Mouse (Mus musculus) macrophage (primary cell): ENCODE data around the gene Fcgrt. TPM values are rescaled to one million over a fixed set of nuclear protein-coding genes. Genes with fewer than 3 reads are reported as not detected.
"Not testable (repeated sequence)": the region's sequence is repeated elsewhere in the genome, so short reads cannot be mapped to it uniquely, and the experiment has no call there.

Source experiments
- H3K27ac ChIP-seq: fragments of 350-480 bp; formaldehyde crosslinking; 2 replicates; pipeline ENCODE4 v1.9.0; 2021
- H3K36me3 ChIP-seq: fragments of 350-480 bp; formaldehyde crosslinking; 2 replicates; pipeline ENCODE4 v1.9.0; 2021; ENCODE audit errors: inconsistent target
- H3K4me3 ChIP-seq: fragments of 350-480 bp; formaldehyde crosslinking; 2 replicates; pipeline ENCODE4 v1.9.0; 2021; ENCODE audit errors: inconsistent target
- H3K79me2 ChIP-seq: fragments of 350-480 bp; formaldehyde crosslinking; 2 replicates; pipeline ENCODE4 v1.9.0; 2021; ENCODE audit errors: inconsistent target
- WGBS: methylation state at CpG from one replicate; pipeline ENCODE4 v1.1.7; 2026; ENCODE audit warnings: inconsistent platforms; ENCODE audit not compliant: missing documents; 5-methylcytosine and 5-hydroxymethylcytosine counted together
- polyA plus RNA-seq: library from polyadenylated mRNA; stranded (reverse); fragments of 250-400 nt; gene quantifications from 3 replicates; pipeline ENCODE4 v1.2.4, GENCODE M21; 2018; ENCODE audit warnings: inconsistent platforms

The Fcgrt gene
- polyA plus RNA-seq, 1 experiment from 2014 or later: 160 TPM

DNA sequence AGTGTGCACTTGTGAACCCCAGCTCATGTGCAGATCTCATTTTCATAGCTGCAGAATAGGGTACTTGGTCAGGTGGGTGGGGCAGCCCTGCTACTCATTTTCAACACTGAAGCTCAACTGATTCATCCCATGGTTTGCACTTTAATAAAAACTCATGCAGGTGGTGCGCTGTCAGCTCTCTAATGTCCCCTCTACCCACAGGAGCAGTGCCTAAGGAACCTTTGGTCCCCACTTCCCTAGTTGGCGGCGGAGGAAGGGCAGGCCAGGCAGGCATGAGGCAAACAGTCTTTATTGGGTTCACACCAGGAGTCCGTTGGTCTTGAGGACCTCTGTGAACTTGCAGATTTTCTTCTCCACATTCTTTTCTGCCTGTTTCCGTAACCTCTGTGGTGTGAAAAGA, 22.0 kb upstream of the Fcgrt start:
- Histone ChIP-seq H3K79me2 (peaks cover 43% of the 10 kb centered on the region), H3K36me3 (peaks cover 44% of the 10 kb centered on the region)
- H3K27ac ChIP-seq, H3K4me3 ChIP-seq: not testable (repeated sequence)
- WGBS: 74% methylated on average over 5 of the region's 5 CpGs

DNA sequence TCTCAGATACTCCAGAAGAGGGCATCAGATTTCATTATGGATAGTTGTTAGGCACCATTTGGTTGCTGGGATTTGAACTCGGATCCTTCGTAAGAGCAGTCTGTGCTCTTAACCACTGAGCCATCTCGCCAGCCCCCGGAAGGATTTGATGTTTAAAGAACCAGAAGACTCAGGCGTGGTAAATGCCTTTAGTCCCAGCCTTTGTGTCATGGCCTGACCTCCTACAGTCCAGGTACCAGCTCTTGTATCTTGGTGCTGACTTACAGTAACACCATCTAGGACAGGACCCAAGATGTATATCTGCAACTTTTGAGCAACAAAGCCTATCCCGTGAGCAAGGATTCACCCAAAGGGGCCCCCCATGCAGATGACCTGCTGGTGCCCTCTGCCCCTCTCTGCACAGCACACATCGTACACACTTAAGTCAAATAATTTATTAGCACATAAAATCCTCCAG, 21.5 kb upstream of the Fcgrt start:
- Histone ChIP-seq H3K36me3 (peaks cover 49% of the 10 kb centered on the region), H3K4me3 (no peak overlapping the region)

GRCm38 (mm10) chr7:45124224-45125143, 20.8 kb upstream of the Fcgrt start, which contains the start of gene Rps11:
TSS of gene Rps11 (minus strand) at chr7:45124439.
- peaks cover 43% of the 10 kb centered on the region for H3K79me2 ChIP-seq
- H3K4me3 ChIP-seq: peak within 1 kb of the TSS; percentile 99
- H3K36me3 ChIP-seq: peaks cover 53% of the 10 kb centered on the region
- H3K27ac ChIP-seq: peak within 1 kb of the TSS; percentile 95
- 4% methylated on average over 56 of the region's 59 CpGs for WGBS

More for the DNA sequence above, 21.5 kb upstream of the Fcgrt start:
- WGBS: 85% methylated on average over 7 of the region's 7 CpGs
- Histone ChIP-seq H3K27ac (peak overlapping the region; percentile 36; the same call in 1 of the 2 replicates), H3K79me2 (peaks cover 43% of the 10 kb centered on the region)

GRCm38 (mm10) chr7:45123186-45123570, 19.5 kb upstream of the Fcgrt start:
- H3K79me2 ChIP-seq: peaks cover 39% of the 10 kb centered on the region
- 7% methylated on average over 12 of the region's 12 CpGs for WGBS
- peaks cover 53% of the 10 kb centered on the region for H3K36me3 ChIP-seq
- H3K4me3 ChIP-seq: peak overlapping the region; percentile 99
- H3K27ac ChIP-seq: peak overlapping the region; percentile 95

DNA sequence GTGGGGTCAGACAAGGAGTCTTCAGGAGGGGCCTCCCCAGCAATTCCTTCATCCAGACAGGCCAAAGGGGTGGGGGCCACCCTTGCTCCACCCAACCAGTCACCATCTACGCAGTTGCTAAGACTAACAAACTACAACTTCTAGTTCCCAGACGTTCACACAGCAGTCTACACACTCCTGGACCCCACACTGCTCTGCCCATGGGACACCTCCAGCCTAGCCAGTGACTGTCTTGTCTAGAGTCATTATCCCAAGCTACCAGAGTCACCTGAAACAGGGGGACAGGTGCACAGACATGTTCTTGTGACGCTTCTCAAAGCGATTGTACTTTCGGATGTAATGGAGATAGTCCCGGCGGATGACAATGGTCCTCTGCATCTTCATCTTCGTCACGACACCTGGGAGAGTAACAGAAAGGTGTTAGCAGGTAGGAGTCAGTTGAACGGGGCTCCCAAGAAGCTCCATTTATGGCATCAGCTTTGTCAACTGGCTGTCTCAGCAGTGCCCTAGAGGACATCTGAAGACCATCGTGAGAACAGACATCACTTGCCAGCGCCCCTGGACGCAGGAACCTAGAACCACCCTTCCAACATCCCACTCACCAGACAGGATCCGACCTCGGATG, 19.0 kb upstream of the Fcgrt start:
- H3K36me3 ChIP-seq: peaks cover 53% of the 10 kb centered on the region
- peak overlapping the region; percentile 95 for H3K27ac ChIP-seq
- H3K4me3 ChIP-seq: peak overlapping the region; percentile 99
- WGBS: 67% methylated on average over 13 of the region's 15 CpGs
- H3K79me2 ChIP-seq: peaks cover 34% of the 10 kb centered on the region

DNA sequence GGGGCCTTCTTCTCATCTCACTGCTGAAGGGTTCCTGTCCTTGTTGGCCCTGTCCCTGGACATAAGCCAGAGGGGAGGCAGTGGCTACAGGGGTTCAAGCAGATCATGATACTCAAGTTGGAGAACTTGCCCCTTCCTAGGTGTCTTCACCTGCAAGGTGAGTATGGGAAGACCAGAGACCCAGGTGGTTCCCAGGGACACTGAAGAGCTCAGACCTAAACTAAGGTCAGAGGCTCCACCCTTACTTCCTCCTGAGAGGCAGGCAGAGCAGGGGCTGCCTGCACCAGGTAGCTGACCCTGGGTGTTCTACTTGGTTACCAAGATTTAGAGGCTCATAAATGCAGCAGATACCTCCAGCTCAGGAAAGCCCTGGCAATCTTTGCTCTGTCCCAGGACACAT, 18.3 kb upstream of the Fcgrt start:
- Histone ChIP-seq H3K4me3 (no peak overlapping the region), H3K27ac (no peak overlapping the region), H3K79me2 (peaks cover 27% of the 10 kb centered on the region), H3K36me3 (peaks cover 51% of the 10 kb centered on the region)

GRCm38 (mm10) chr7:45121404-45121803, 17.8 kb upstream of the Fcgrt start:
- H3K79me2 ChIP-seq: peaks cover 21% of the 10 kb centered on the region
- WGBS: 22% methylated on average over 7 of the region's 8 CpGs
- no peak overlapping the region for H3K27ac ChIP-seq
- peaks cover 46% of the 10 kb centered on the region for H3K36me3 ChIP-seq
- H3K4me3 ChIP-seq: no peak overlapping the region

GRCm38 (mm10) chr7:45119780-45120709, 16.4 kb upstream of the Fcgrt start:
- H3K27ac ChIP-seq: no peak overlapping the region
- WGBS: 84% methylated on average over 5 of the region's 5 CpGs
- H3K4me3 ChIP-seq: no peak overlapping the region
- peaks cover 17% of the 10 kb centered on the region for H3K79me2 ChIP-seq
- H3K36me3 ChIP-seq: peaks cover 32% of the 10 kb centered on the region

- H3K4me3 ChIP-seq: no peak overlapping the region
- no peak overlapping the region for H3K27ac ChIP-seq
- peaks cover 32% of the 10 kb centered on the region for H3K36me3 ChIP-seq
- peaks cover 9% of the 10 kb centered on the region for H3K79me2 ChIP-seq
- 93% methylated on average over 5 of the region's 6 CpGs for WGBS
These were observed 14.7 kb upstream of the Fcgrt start for GRCm38 (mm10) chr7:45118336-45118735.

GRCm38 (mm10) chr7:45117566-45117965, 13.9 kb upstream of the Fcgrt start:
- Histone ChIP-seq H3K36me3 (peaks cover 28% of the 10 kb centered on the region), H3K27ac (no peak overlapping the region), H3K79me2 (peaks cover 1% of the 10 kb centered on the region), H3K4me3 (no peak overlapping the region)
- WGBS: 75% methylated on average over 8 of the region's 8 CpGs

DNA sequence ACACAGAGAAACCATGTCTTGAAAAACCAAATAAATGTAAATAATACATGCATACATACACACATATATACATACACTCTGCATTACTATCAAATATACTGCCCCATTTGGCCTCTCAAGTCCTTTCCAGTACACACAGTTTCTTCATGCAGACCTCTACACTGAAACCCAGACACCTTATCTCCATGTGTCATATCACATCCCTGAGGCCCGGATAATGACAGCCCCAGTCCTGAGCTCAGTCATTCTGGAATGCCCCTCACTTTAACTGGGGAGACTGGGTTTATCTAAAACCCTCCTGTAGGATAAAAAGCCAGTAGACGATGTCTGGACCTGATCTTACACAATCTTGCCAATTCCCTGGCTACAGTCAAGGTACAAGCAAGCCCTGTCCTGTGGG, 9.8 kb upstream of the Fcgrt start:
- 100% methylated on average over 2 of the region's 2 CpGs for WGBS

DNA sequence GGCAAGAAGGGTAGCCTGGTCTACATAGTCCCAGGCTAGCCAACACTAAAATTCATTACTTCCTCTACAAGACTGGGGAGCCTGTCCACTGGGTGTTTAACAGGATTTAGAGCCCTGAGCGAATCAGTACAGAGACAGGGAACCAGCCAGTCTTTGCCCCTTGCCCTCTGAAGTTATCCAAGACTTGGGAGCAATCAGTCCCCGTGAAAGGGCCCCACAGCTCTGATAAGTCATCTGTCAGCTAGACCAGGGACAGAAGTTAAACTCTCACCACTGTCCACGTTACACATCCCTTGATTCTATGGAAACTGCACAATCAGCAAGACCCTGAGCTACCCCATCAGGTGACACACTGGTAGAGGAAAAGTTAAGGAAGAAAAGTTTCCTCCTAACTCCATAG, 8.9 kb upstream of the Fcgrt start:
- WGBS: 89% methylated on average over 3 of the region's 3 CpGs
- Histone ChIP-seq H3K4me3 (no peak overlapping the region), H3K36me3 (no peaks in the 10 kb centered on the region), H3K27ac (no peak overlapping the region), H3K79me2 (no peaks in the 10 kb centered on the region)

More for the DNA sequence above, 9.8 kb upstream of the Fcgrt start:
- H3K79me2 ChIP-seq: no peaks in the 10 kb centered on the region
- H3K27ac ChIP-seq: no peak overlapping the region
- H3K36me3 ChIP-seq: no peaks in the 10 kb centered on the region
- no peak overlapping the region for H3K4me3 ChIP-seq

- WGBS: 96% methylated on average over 2 of the region's 2 CpGs
- Histone ChIP-seq H3K27ac (no peak overlapping the region), H3K79me2 (no peaks in the 10 kb centered on the region), H3K36me3 (no peaks in the 10 kb centered on the region), H3K4me3 (no peak overlapping the region)
These were observed 8.3 kb upstream of the Fcgrt start for GRCm38 (mm10) chr7:45111940-45112339.

DNA sequence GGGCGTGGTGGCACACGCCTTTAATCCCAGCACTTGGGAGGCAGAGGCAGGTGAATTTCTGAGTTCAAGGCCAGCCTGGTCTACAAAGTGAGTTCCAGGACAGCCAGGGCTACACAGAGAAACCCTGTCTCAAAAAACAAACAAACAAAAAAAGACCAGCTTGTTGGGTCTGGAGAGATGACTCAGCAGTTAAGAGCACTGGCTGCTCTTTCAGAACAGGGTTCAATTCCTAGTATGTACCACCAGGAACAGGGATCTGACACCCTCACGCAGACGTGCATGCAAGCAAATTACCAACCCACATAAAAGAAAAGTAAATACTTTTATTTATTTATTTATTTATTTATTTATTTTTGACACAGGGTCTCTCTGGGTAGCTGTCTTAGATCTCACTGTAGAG, 6.4 kb upstream of the Fcgrt start:
- H3K4me3 ChIP-seq, H3K36me3 ChIP-seq, H3K79me2 ChIP-seq, H3K27ac ChIP-seq: not testable (repeated sequence)
- WGBS: 93% methylated on average over 3 of the region's 4 CpGs
